Mouse (Mus musculus) heart, embryonic 11.5 days (tissue): ENCODE measurements around the gene Tspan14. TPM values are rescaled to one million over a fixed set of nuclear protein-coding genes. Genes with fewer than 3 reads are reported as not detected.
A peak's percentile ranks its signal among the peaks of the same experiment; 100 is the strongest.

Source experiments
- ATAC-seq: fragments of 200-750 bp; cut with Nextera tagmentation; replicated peaks from 2 replicates; pipeline ENCODE4 v1.8.0; 2017; ENCODE audit warnings: moderate library complexity; ENCODE audit not compliant: insufficient number of reproducible peaks, low FRiP score, low TSS enrichment
- H3K27ac ChIP-seq: fragments of 300-500 bp; sonication (generic); 2 replicates; pipeline ENCODE4 v1.5.1; 2014; ENCODE audit warnings: mild to moderate bottlenecking, low read depth, low read length
- H3K27me3 ChIP-seq: fragments of 300-500 bp; sonication (generic); 2 replicates; pipeline ENCODE4 v1.6.1; 2014; ENCODE audit warnings: mild to moderate bottlenecking, low read length, mixed read lengths; ENCODE audit not compliant: control insufficient read depth, insufficient read depth
- H3K36me3 ChIP-seq: fragments of 300-500 bp; sonication (generic); 2 replicates; pipeline ENCODE4 v1.6.1; 2014; ENCODE audit warnings: mild to moderate bottlenecking, low read length, moderate library complexity, mixed read lengths; ENCODE audit not compliant: control insufficient read depth, insufficient read depth
- H3K4me1 ChIP-seq: fragments of 300-500 bp; sonication (generic); 2 replicates; pipeline ENCODE4 v1.6.1; 2014; ENCODE audit warnings: low read length; ENCODE audit not compliant: control insufficient read depth, insufficient read depth
- H3K4me2 ChIP-seq: fragments of 300-500 bp; sonication (generic); 2 replicates; pipeline ENCODE4 v1.6.1; 2014; ENCODE audit warnings: mild to moderate bottlenecking, moderate library complexity
- H3K4me3 ChIP-seq: fragments of 300-500 bp; sonication (generic); 2 replicates; pipeline ENCODE4 v1.5.1; 2014; ENCODE audit warnings: low read depth, low read length
- H3K9ac ChIP-seq: fragments of 300-500 bp; sonication (generic); 2 replicates; pipeline ENCODE4 v1.6.1; 2014; ENCODE audit warnings: mild to moderate bottlenecking, low read depth, low read length, moderate library complexity
- H3K9me3 ChIP-seq: fragments of 300-500 bp; sonication (generic); replicated peaks from 2 replicates; pipeline ENCODE4 v1.6.1; 2016; ENCODE audit warnings: low read length; ENCODE audit not compliant: control insufficient read depth
- WGBS: fragments of 180-500 bp; shearing (Covaris S2); extraction: QIAGEN DNeasy Blood & Tissue Kit; methylation state at CpG from one replicate; pipeline ENCODE4 v1.1.7; 2014; ENCODE audit not compliant: insufficient replicate concordance; 5-methylcytosine and 5-hydroxymethylcytosine counted together
- polyA plus RNA-seq: library from polyadenylated mRNA; unstranded; fragments of >200 nt; fragmentation: Nextera tagmentation; extraction: Ambion mirVana; gene quantifications from 2 replicates; pipeline ENCODE4 v1.2.1, GENCODE M21; 2014

Gene Tspan14
- polyA plus RNA-seq, 1 experiment from 2014 or later, result 43.5 TPM

GRCm38 (mm10) chr14:40988780-40989179, 22.2 kb upstream of the Tspan14 start:
- Histone ChIP-seq H3K4me3 (no peak overlapping the region), H3K4me1 (peaks cover 10% of the 10 kb centered on the region), H3K9ac (no peak overlapping the region), H3K27ac (no peak overlapping the region), H3K4me2 (no peak overlapping the region), H3K27me3 (no peaks in the 10 kb centered on the region), H3K36me3 (no peaks in the 10 kb centered on the region), H3K9me3 (no peaks in the 10 kb centered on the region)
- whole genome bisulfite sequencing, result 79% methylated on average over 5 of the region's 5 CpGs
- no peak for ATAC-seq

DNA sequence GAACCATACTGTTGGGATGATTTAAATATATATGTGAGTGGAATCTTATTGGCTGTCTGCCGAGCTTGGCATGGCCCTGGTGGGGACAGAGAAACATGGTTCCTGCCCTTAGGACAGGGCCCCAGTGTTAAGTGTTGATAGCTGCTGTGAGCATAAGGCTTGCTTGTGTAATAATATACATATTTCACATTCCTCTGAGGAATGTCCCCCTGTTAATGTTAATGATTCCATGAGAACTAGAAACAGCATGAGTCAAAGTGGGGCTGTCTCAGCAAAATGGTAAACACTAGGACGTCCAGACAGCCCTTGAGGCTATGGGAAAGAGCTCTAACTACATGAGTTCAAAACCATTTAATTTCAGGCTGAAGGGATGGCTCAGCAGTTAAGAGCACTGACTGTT, 20.6 kb upstream of the Tspan14 start:
- Histone ChIP-seq H3K4me2 (no peak overlapping the region), H3K4me3 (no peak overlapping the region), H3K36me3 (no peaks in the 10 kb centered on the region), H3K9ac (no peak overlapping the region), H3K27ac (no peak overlapping the region), H3K27me3 (no peaks in the 10 kb centered on the region), H3K4me1 (peaks cover 5% of the 10 kb centered on the region), H3K9me3 (no peaks in the 10 kb centered on the region)
- no peak for ATAC-seq
- WGBS, result 82% methylated on average over 2 of the region's 2 CpGs

DNA sequence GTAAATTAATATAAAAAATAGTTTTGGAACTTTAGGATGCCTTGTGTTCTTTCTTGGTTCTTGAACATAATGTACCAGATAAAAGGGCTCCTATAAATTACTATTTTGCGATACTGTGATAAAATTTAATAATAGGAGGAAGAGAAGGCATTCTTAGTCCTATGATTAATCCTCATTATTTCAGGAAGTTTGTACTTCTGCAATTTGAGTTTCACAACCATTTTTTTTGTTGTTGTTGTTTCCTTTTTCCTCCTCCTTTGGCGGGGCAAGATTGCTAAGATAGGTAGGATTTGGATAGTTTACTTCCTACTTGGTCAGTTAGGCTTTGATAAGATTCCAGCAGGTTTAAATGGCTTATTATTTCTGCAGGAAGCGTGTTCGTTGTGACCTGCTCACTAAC, 19.0 kb upstream of the Tspan14 start:
- no peaks in the 10 kb centered on the region for H3K36me3 ChIP-seq
- H3K4me1 ChIP-seq, result no peaks in the 10 kb centered on the region
- WGBS, result 80% methylated on average over 4 of the region's 4 CpGs
- H3K4me2 ChIP-seq, result no peak overlapping the region
- no peak overlapping the region for H3K4me3 ChIP-seq
- no peaks in the 10 kb centered on the region for H3K27me3 ChIP-seq
- no peak overlapping the region for H3K27ac ChIP-seq
- no peak for ATAC-seq
- no peaks in the 10 kb centered on the region for H3K9me3 ChIP-seq
- no peak overlapping the region for H3K9ac ChIP-seq

GRCm38 (mm10) chr14:40979723-40980122, 13.1 kb upstream of the Tspan14 start:
- H3K27ac ChIP-seq, result no peak overlapping the region
- H3K4me2 ChIP-seq, result no peak overlapping the region
- WGBS, result 56% methylated on average over 1 of the region's 1 CpGs
- H3K36me3 ChIP-seq, result no peaks in the 10 kb centered on the region
- ATAC-seq, result no peak
- H3K27me3 ChIP-seq, result no peaks in the 10 kb centered on the region
- H3K9me3 ChIP-seq, result no peaks in the 10 kb centered on the region
- H3K9ac ChIP-seq, result no peak overlapping the region
- H3K4me1 ChIP-seq, result peaks cover 7% of the 10 kb centered on the region; the same call in 1 of the 2 replicates
- H3K4me3 ChIP-seq, result no peak overlapping the region

GRCm38 (mm10) chr14:40979002-40979401, 12.4 kb upstream of the Tspan14 start:
- Histone ChIP-seq H3K9ac (no peak overlapping the region), H3K27me3 (no peaks in the 10 kb centered on the region)

DNA sequence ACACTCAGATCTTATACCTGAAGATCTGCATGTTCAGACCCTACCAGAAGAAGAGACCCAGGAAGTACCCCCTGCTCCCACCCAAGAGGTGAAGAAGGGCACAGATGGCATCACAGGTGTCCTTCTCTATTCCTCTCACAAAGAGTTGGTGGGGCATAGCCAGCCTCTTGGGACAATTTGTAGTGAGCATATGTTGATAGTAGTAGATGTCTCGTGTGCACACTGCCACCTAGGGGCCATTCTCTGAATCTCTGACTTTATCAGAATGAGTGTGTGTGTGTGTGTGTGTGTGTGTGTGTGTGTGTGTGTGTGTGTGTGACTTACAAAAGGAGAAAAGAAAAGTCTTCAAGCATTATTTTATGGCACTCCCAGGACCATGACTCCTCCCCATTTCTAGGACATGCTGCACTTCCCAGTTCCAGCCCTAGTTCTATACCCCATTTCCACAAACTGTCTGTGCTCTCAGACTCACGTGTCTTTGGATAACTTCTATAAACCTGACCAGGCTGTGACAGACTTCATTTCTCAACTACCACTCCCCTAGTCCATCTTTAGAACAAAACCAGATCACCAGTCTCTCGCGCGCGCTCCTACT, 8.6 kb upstream of the Tspan14 start:
- 0 out of 2 replicates have a peak, but pooled peaks have one; percentile 55 for ATAC-seq
- Histone ChIP-seq H3K36me3 (no peaks in the 10 kb centered on the region), H3K4me1 (peaks cover 7% of the 10 kb centered on the region; the same call in 1 of the 2 replicates), H3K9ac (no peak overlapping the region), H3K4me2 (no peak overlapping the region), H3K27ac (no peak overlapping the region), H3K4me3 (no peak overlapping the region), H3K9me3 (no peaks in the 10 kb centered on the region), H3K27me3 (no peaks in the 10 kb centered on the region)
- WGBS, result 67% methylated on average over 6 of the region's 6 CpGs

More at GRCm38 (mm10) chr14:40979002-40979401, 12.4 kb upstream of the Tspan14 start:
- Histone ChIP-seq H3K36me3 (no peaks in the 10 kb centered on the region), H3K4me2 (no peak overlapping the region), H3K4me3 (no peak overlapping the region), H3K27ac (no peak overlapping the region), H3K9me3 (no peaks in the 10 kb centered on the region), H3K4me1 (peaks cover 7% of the 10 kb centered on the region; the same call in 1 of the 2 replicates)
- peak; percentile 75; the same call in 1 of the 2 replicates for ATAC-seq
- WGBS, result 39% methylated on average over 4 of the region's 4 CpGs

GRCm38 (mm10) chr14:40968051-40968450, 1.4 kb upstream of the Tspan14 start:
- H3K9ac ChIP-seq, result no peak overlapping the region
- 55% methylated on average over 2 of the region's 2 CpGs for WGBS
- H3K9me3 ChIP-seq, result no peaks in the 10 kb centered on the region
- no peaks in the 10 kb centered on the region; the same call in 1 of the 2 replicates for H3K27me3 ChIP-seq
- no peak for ATAC-seq
- peak overlapping the region; percentile 85 for H3K4me2 ChIP-seq
- peak overlapping the region; percentile 80 for H3K4me3 ChIP-seq
- peaks cover 24% of the 10 kb centered on the region for H3K4me1 ChIP-seq
- no peak overlapping the region for H3K27ac ChIP-seq
- H3K36me3 ChIP-seq, result no peaks in the 10 kb centered on the region

- no peak for ATAC-seq
- peak overlapping the region; percentile 74 for H3K9ac ChIP-seq
- peak overlapping the region; percentile 80 for H3K4me3 ChIP-seq
- no peaks in the 10 kb centered on the region for H3K36me3 ChIP-seq
- H3K4me1 ChIP-seq, result peaks cover 28% of the 10 kb centered on the region
- H3K4me2 ChIP-seq, result peak overlapping the region; percentile 85
- no peaks in the 10 kb centered on the region for H3K9me3 ChIP-seq
- WGBS, result 5% methylated on average over 6 of the region's 6 CpGs
- peak overlapping the region; percentile 72 for H3K27ac ChIP-seq
- no peaks in the 10 kb centered on the region; the same call in 1 of the 2 replicates for H3K27me3 ChIP-seq
These were observed 942 bp upstream of the Tspan14 start for GRCm38 (mm10) chr14:40967598-40967900.
